Mouse (Mus musculus) bone marrow macrophage, adult 2 months (primary cell): ENCODE data around the gene Srsf4.

Experiments
- CTCF ChIP-seq: IDR thresholded peaks from 2 replicates; pipeline ENCODE4 v1.5.1; 2012; ENCODE audit warnings: low read depth, mild to moderate bottlenecking, low read length, moderate library complexity
- POLR2A ChIP-seq: IDR thresholded peaks from 2 replicates; pipeline ENCODE4 v1.6.1; 2012; ENCODE audit warnings: mild to moderate bottlenecking, low read depth, low read length, borderline replicate concordance

- TF ChIP-seq POLR2A (no peak), CTCF (no peak)
Observed at GRCm38 (mm10) chr4:131849986-131850638, 23.3 kb upstream of the Srsf4 start.
